Mouse (Mus musculus): Measurements from ENCODE around the gene Tpbg. TPM values are rescaled to one million over a fixed set of nuclear protein-coding genes. Genes with fewer than 3 reads are reported as not detected.
A peak's percentile ranks its signal among the peaks of the same experiment; 100 is the strongest.

The Tpbg gene
- total and polyA plus RNA-seq, 2 experiments from 2014 or later = 13.2 to 34.0 TPM

DNA sequence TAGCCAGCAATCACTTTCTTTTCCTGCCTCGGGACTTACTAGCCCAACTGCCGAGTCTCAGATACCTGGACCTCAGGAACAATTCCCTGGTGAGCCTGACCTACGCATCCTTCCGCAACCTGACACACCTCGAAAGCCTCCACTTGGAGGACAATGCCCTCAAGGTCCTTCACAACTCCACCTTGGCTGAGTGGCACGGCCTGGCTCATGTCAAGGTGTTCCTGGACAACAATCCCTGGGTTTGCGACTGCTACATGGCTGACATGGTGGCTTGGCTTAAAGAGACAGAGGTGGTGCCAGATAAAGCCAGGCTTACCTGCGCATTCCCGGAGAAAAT lies 2.4 kb downstream of the Tpbg start:
- Histone ChIP-seq H3K9me3 (ENCODE audit: low read length) (no peaks in the 10 kb centered on the region), H3K36me3 (ENCODE audit: insufficient read depth, low read length) (no peaks in the 10 kb centered on the region), H3K4me1 (ENCODE audit: insufficient read depth, low read length) (0 out of 2 replicates have a peak, but pooled peaks cover 7% of the 10 kb centered on the region), H3K27me3 (ENCODE audit: insufficient read depth, low read length) (no peaks in the 10 kb centered on the region), H3K4me3 (ENCODE audit: low read depth, low read length) (peak overlapping the region; percentile 64), H3K27ac (ENCODE audit: low read depth, low read length) (no peak overlapping the region), H3K4me2 (ENCODE audit: low read depth, low read length, poor library complexity, severe bottlenecking) (peak overlapping the region; percentile 96), H3K9ac (replicated peaks; ENCODE audit: low read length, poor library complexity, severe bottlenecking) (peak overlapping the region; percentile 79)
- 60% methylated on average over 9 of the region's 9 CpGs for WGBS
- TF ChIP-seq CTCF (IDR thresholded peaks at IDR 0.05) = no peak
- DNase-seq (ENCODE audit: low spot score) (no peak), ATAC-seq (ENCODE audit: low FRiP score) (no peak)

DNA sequence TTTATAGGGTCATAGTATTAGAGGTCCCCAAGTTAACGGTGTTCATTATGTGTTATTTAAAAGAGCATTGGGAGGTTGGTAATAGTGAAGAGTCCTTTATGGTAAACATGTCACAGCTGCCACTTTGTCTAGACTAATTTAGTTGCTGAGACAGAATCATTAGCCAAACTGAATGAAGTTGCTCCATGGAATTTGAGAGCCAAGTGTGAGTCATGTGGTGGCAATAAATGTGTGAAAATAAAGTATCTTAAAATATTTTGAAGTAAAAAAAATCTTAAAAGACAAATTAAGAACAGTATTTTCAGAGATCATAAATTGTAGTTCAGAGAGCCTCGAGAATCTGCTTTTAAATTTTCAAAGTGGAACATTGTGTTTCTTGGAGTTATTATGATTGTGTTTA lies 4.0 kb downstream of the Tpbg start:
- Histone ChIP-seq H3K27me3 (ENCODE audit: insufficient read depth, low read length) (no peaks in the 10 kb centered on the region), H3K4me3 (ENCODE audit: low read depth, low read length) (no peak overlapping the region), H3K4me2 (ENCODE audit: low read depth, low read length, poor library complexity, severe bottlenecking) (no peak overlapping the region), H3K9ac (replicated peaks; ENCODE audit: low read length, poor library complexity, severe bottlenecking) (no peak overlapping the region), H3K27ac (ENCODE audit: low read depth, low read length) (no peak overlapping the region), H3K9me3 (ENCODE audit: low read length) (no peaks in the 10 kb centered on the region), H3K4me1 (ENCODE audit: insufficient read depth, low read length) (0 out of 2 replicates have a peak, but pooled peaks cover 7% of the 10 kb centered on the region), H3K36me3 (ENCODE audit: insufficient read depth, low read length) (no peaks in the 10 kb centered on the region)
- no peak for ATAC-seq (ENCODE audit: low FRiP score)
- WGBS = 63% methylated on average over 2 of the region's 2 CpGs
- no peak for DNase-seq (ENCODE audit: low spot score)
- no peak for TF ChIP-seq CTCF (IDR thresholded peaks at IDR 0.05)

GRCm38 (mm10) chr9:85854780-85855179 lies 12.6 kb downstream of the Tpbg start:
- WGBS = 90% methylated on average over 4 of the region's 4 CpGs
- DNase-seq (ENCODE audit: low spot score) (no peak), ATAC-seq (ENCODE audit: low FRiP score) (no peak)
- Histone ChIP-seq H3K4me2 (ENCODE audit: low read depth, low read length, poor library complexity, severe bottlenecking) (no peak overlapping the region), H3K27ac (ENCODE audit: low read depth, low read length) (no peak overlapping the region), H3K36me3 (ENCODE audit: insufficient read depth, low read length) (no peaks in the 10 kb centered on the region), H3K27me3 (ENCODE audit: insufficient read depth, low read length) (no peaks in the 10 kb centered on the region), H3K4me1 (ENCODE audit: insufficient read depth, low read length) (no peaks in the 10 kb centered on the region), H3K4me3 (ENCODE audit: low read depth, low read length) (no peak overlapping the region), H3K9me3 (ENCODE audit: low read length) (no peaks in the 10 kb centered on the region), H3K9ac (replicated peaks; ENCODE audit: low read length, poor library complexity, severe bottlenecking) (no peak overlapping the region)
- no peak for TF ChIP-seq CTCF (IDR thresholded peaks at IDR 0.05)

- H3K9ac ChIP-seq (replicated peaks; ENCODE audit: low read length, poor library complexity, severe bottlenecking) = no peak overlapping the region
- DNase-seq (ENCODE audit: low spot score) = peak; percentile 46
- no peak overlapping the region for H3K27ac ChIP-seq (ENCODE audit: low read depth, low read length)
- no peak overlapping the region for H3K4me3 ChIP-seq (ENCODE audit: low read depth, low read length)
- ATAC-seq (ENCODE audit: low FRiP score) = peak; percentile 81
- H3K4me2 ChIP-seq (ENCODE audit: low read depth, low read length, poor library complexity, severe bottlenecking) = no peak overlapping the region
- WGBS = 63% methylated on average over 6 of the region's 6 CpGs
- H3K36me3 ChIP-seq (ENCODE audit: insufficient read depth, low read length) = no peaks in the 10 kb centered on the region
- no peaks in the 10 kb centered on the region for H3K9me3 ChIP-seq (ENCODE audit: low read length)
- no peak for TF ChIP-seq CTCF (IDR thresholded peaks at IDR 0.05)
- H3K27me3 ChIP-seq (ENCODE audit: insufficient read depth, low read length) = no peaks in the 10 kb centered on the region
- H3K4me1 ChIP-seq (ENCODE audit: insufficient read depth, low read length) = no peaks in the 10 kb centered on the region
Measured at GRCm38 (mm10) chr9:85856511-85856910, 14.3 kb downstream of the Tpbg start.

GRCm38 (mm10) chr9:85861065-85861464 lies 18.9 kb downstream of the Tpbg start:
- no peaks in the 10 kb centered on the region for H3K9me3 ChIP-seq (ENCODE audit: low read length)
- H3K27ac ChIP-seq (ENCODE audit: low read depth, low read length) = no peak overlapping the region
- 45% methylated on average over 4 of the region's 4 CpGs for WGBS
- no peaks in the 10 kb centered on the region for H3K4me1 ChIP-seq (ENCODE audit: insufficient read depth, low read length)
- H3K36me3 ChIP-seq (ENCODE audit: insufficient read depth, low read length) = no peaks in the 10 kb centered on the region
- H3K4me3 ChIP-seq (ENCODE audit: low read depth, low read length) = no peak overlapping the region
- no peaks in the 10 kb centered on the region for H3K27me3 ChIP-seq (ENCODE audit: insufficient read depth, low read length)
- no peak overlapping the region for H3K9ac ChIP-seq (replicated peaks; ENCODE audit: low read length, poor library complexity, severe bottlenecking)
- TF ChIP-seq CTCF (IDR thresholded peaks at IDR 0.05) = no peak
- H3K4me2 ChIP-seq (ENCODE audit: low read depth, low read length, poor library complexity, severe bottlenecking) = no peak overlapping the region
- no peak for DNase-seq (ENCODE audit: low spot score)
- no peak for ATAC-seq (ENCODE audit: low FRiP score)

- Histone ChIP-seq H3K27me3 (ENCODE audit: insufficient read depth, low read length) (no peaks in the 10 kb centered on the region), H3K9me3 (ENCODE audit: low read length) (no peaks in the 10 kb centered on the region), H3K27ac (ENCODE audit: low read depth, low read length) (no peak overlapping the region), H3K4me1 (ENCODE audit: insufficient read depth, low read length) (no peaks in the 10 kb centered on the region), H3K4me3 (ENCODE audit: low read depth, low read length) (no peak overlapping the region), H3K4me2 (ENCODE audit: low read depth, low read length, poor library complexity, severe bottlenecking) (no peak overlapping the region), H3K9ac (replicated peaks; ENCODE audit: low read length, poor library complexity, severe bottlenecking) (no peak overlapping the region), H3K36me3 (ENCODE audit: insufficient read depth, low read length) (no peaks in the 10 kb centered on the region)
- no peak for TF ChIP-seq CTCF (IDR thresholded peaks at IDR 0.05)
- WGBS = 76% methylated on average over 6 of the region's 6 CpGs
- DNase-seq (ENCODE audit: low spot score) = no peak
- no peak for ATAC-seq (ENCODE audit: low FRiP score)
Measured at GRCm38 (mm10) chr9:85862562-85862961, 20.4 kb downstream of the Tpbg start.

Data from midbrain, postnatal 0 days (tissue).